Mouse (Mus musculus) liver, postnatal 0 days (tissue): Measurements from ENCODE around the gene Dnajc16. TPM values are rescaled to one million over a fixed set of nuclear protein-coding genes. Genes with fewer than 3 reads are reported as not detected.

Experiments used
- ATAC-seq: fragments of 200-750 bp; cut with Nextera tagmentation; 2 replicates; pipeline ENCODE4 v1.8.0; 2017; ENCODE audit warnings: mild to moderate bottlenecking, moderate library complexity
- DNase-seq: peaks from one replicate; pipeline ENCODE4 v3.0.0-alpha.2; 2016
- H3K27ac ChIP-seq: fragments of 300-500 bp; sonication (generic); 2 replicates; pipeline ENCODE4 v1.5.1; 2014; ENCODE audit warnings: antibody characterized with exemption, moderate library complexity, mild to moderate bottlenecking, low read depth
- H3K27me3 ChIP-seq: fragments of 300-500 bp; sonication (generic); 2 replicates; pipeline ENCODE4 v1.6.1; 2014; ENCODE audit warnings: low read length, control low read depth, mixed read lengths; ENCODE audit not compliant: insufficient read depth
- H3K36me3 ChIP-seq: fragments of 300-500 bp; sonication (generic); replicated peaks from 2 replicates; pipeline ENCODE4 v1.6.1; 2014; ENCODE audit warnings: mild to moderate bottlenecking, control low read depth, low read length, moderate library complexity, mixed read lengths; ENCODE audit not compliant: insufficient read depth
- H3K4me1 ChIP-seq: fragments of 300-500 bp; sonication (generic); 2 replicates; pipeline ENCODE4 v1.6.1; 2014; ENCODE audit warnings: antibody characterized with exemption, mild to moderate bottlenecking, control low read depth; ENCODE audit not compliant: insufficient read depth
- H3K4me2 ChIP-seq: fragments of 300-500 bp; sonication (generic); 2 replicates; pipeline ENCODE4 v1.6.1; 2014; ENCODE audit warnings: low read depth, mild to moderate bottlenecking, low read length, moderate library complexity, mixed read lengths
- H3K4me3 ChIP-seq: fragments of 300-500 bp; sonication (generic); 2 replicates; pipeline ENCODE4 v1.5.1; 2014; ENCODE audit warnings: low read depth, low read length
- H3K9ac ChIP-seq: fragments of 300-500 bp; sonication (generic); replicated peaks from 2 replicates; pipeline ENCODE4 v1.6.1; 2014; ENCODE audit warnings: mild to moderate bottlenecking, moderate library complexity
- H3K9me3 ChIP-seq: fragments of 300-500 bp; sonication (generic); 2 replicates; pipeline ENCODE4 v1.6.1; 2016; ENCODE audit warnings: mild to moderate bottlenecking, control low read depth, low read length, mixed read lengths
- CTCF ChIP-seq: sonication (generic); IDR thresholded peaks from 2 replicates; pipeline ENCODE4 v1.5.1; 2016; ENCODE audit warnings: antibody characterized with exemption, low read depth
- EP300 ChIP-seq: IDR thresholded peaks from 2 replicates; pipeline ENCODE4 v1.6.1; 2016; ENCODE audit warnings: antibody characterized with exemption, low read depth, mild to moderate bottlenecking
- WGBS: fragments of 180-500 bp; shearing (Covaris S2); extraction: QIAGEN DNeasy Blood & Tissue Kit; methylation state at CpG from one replicate; pipeline ENCODE4 v1.1.7; 2014; ENCODE audit not compliant: insufficient replicate concordance; 5-methylcytosine and 5-hydroxymethylcytosine counted together
- polyA plus RNA-seq: library from polyadenylated mRNA; unstranded; fragments of >200 nt; fragmentation: Nextera tagmentation; extraction: Ambion mirVana; gene quantifications from 2 replicates; pipeline ENCODE4 v1.2.1, GENCODE M21; 2015

Dnajc16 gene
- polyA plus RNA-seq, 1 experiment from 2014 or later = 2.7 TPM

DNA sequence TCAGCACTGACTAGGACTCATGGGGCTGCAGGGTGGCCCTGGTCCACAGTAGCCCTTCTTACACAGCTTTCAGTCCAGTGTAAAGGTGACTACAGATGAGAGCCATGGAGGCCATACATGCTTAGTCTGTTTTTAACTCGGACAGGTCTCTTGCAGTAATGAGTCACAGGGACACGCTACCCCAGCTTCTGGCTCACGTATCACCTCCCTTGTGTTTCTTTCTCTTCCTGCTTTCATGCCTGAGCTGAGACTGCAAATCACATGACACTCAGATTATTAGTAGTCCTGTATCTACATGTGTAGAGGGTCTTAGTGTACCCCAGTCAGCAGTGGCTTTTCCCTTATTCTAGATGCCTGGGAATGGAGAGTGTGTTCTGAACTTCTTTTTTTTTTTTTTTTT is 25.7 kb downstream of the Dnajc16 start:
- Histone ChIP-seq H3K27ac (no peak overlapping the region), H3K9ac (no peak overlapping the region), H3K9me3 (no peaks in the 10 kb centered on the region), H3K36me3 (peaks cover 51% of the 10 kb centered on the region), H3K4me2 (no peak overlapping the region), H3K4me1 (peaks cover 36% of the 10 kb centered on the region), H3K27me3 (no peaks in the 10 kb centered on the region), H3K4me3 (no peak overlapping the region)
- ATAC-seq (no peak), DNase-seq (no peak)
- TF ChIP-seq EP300 (no peak), CTCF (no peak)
- WGBS = 91% methylated on average over 3 of the region's 3 CpGs

DNA sequence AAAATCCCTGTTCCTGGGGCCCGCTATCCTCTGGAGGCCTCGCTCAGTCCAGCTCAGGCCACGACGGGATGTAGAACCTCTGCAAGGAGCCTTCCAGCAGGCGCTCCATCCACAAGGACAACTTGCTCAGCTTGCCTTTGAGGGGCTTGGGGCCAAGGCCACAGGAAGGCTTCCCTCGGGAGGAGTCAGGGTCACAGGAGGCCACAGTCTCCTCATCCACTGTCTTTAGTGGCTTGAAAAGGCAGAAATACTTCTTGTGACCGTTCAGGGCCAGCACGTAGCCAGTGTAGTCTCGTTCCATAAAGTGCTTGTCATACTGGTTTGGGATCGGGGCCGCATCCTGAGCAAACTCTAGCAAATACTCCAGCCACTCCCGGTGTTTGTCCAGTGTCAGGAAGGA is 27.3 kb downstream of the Dnajc16 start:
- H3K27ac ChIP-seq = no peak overlapping the region
- H3K36me3 ChIP-seq = peaks cover 51% of the 10 kb centered on the region
- H3K4me1 ChIP-seq = peaks cover 30% of the 10 kb centered on the region

DNA sequence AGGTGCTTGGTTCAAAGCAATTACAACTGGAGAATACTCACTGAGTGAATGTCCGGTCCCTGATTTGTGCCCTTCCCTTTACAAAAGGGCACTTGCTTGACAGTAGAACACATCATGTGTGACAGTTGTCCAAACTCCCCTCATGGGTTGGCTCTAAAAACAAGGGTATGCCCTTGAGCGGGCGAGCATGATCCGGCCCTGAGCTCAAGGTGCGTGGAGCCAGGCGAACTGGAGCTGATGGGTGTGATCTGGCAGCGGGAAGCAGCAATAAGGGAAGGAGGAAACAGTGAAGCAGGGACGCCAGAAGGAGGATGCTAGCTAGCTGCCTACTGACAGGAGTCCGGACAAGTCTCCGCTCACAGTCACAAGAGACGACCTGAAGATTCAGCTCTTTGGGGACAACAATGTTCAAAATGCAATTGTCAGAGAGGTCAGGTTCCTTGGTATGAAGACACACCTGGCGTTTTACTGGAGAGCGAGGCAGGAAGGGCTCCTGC is 28.6 kb downstream of the Dnajc16 start:
- DNase-seq = no peak
- H3K27ac ChIP-seq = peak overlapping the region; percentile 6; the same call in 1 of the 2 replicates

More for the DNA sequence above, 27.3 kb downstream of the Dnajc16 start:
- DNase-seq (no peak), ATAC-seq (no peak)
- Histone ChIP-seq H3K27me3 (no peaks in the 10 kb centered on the region), H3K4me3 (no peak overlapping the region), H3K9ac (no peak overlapping the region), H3K4me2 (no peak overlapping the region), H3K9me3 (no peaks in the 10 kb centered on the region)
- WGBS = 90% methylated on average over 12 of the region's 12 CpGs
- TF ChIP-seq EP300 (no peak), CTCF (no peak)

DNA sequence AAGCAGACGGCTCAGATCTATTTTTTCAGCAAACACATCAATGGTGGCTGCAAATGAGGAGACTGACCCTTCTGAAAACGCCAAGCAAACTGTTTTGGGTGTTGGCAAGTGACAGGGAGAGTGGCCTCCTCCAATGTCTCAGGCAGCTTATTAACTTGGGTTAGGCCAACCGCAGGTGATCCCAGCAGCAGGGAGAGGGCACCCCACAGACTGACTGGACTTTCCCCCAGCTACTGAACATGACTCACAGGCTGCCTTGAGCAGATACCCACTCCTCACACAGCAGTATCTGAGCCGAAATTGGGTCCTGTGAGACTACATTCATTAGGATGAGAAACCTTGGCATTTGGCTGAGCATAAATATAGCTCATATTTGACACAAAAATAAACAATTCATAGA is 29.8 kb downstream of the Dnajc16 start:
- TF ChIP-seq CTCF (no peak), EP300 (no peak)
- peaks cover 11% of the 10 kb centered on the region for H3K4me1 ChIP-seq
- 83% methylated on average over 4 of the region's 4 CpGs for WGBS
- H3K4me3 ChIP-seq = no peak overlapping the region
- no peaks in the 10 kb centered on the region for H3K27me3 ChIP-seq
- no peaks in the 10 kb centered on the region for H3K9me3 ChIP-seq
- DNase-seq (no peak), ATAC-seq (no peak)
- peak overlapping the region; percentile 3; the same call in 1 of the 2 replicates for H3K27ac ChIP-seq
- H3K9ac ChIP-seq = no peak overlapping the region
- no peak overlapping the region for H3K4me2 ChIP-seq
- H3K36me3 ChIP-seq = peaks cover 46% of the 10 kb centered on the region

More for the DNA sequence above, 28.6 kb downstream of the Dnajc16 start:
- Histone ChIP-seq H3K4me3 (no peak overlapping the region), H3K9ac (no peak overlapping the region), H3K9me3 (no peaks in the 10 kb centered on the region), H3K27me3 (no peaks in the 10 kb centered on the region), H3K36me3 (peaks cover 52% of the 10 kb centered on the region), H3K4me1 (peaks cover 21% of the 10 kb centered on the region), H3K4me2 (no peak overlapping the region)
- TF ChIP-seq EP300 (no peak), CTCF (no peak)
- ATAC-seq = no peak
- 89% methylated on average over 13 of the region's 13 CpGs for WGBS

DNA sequence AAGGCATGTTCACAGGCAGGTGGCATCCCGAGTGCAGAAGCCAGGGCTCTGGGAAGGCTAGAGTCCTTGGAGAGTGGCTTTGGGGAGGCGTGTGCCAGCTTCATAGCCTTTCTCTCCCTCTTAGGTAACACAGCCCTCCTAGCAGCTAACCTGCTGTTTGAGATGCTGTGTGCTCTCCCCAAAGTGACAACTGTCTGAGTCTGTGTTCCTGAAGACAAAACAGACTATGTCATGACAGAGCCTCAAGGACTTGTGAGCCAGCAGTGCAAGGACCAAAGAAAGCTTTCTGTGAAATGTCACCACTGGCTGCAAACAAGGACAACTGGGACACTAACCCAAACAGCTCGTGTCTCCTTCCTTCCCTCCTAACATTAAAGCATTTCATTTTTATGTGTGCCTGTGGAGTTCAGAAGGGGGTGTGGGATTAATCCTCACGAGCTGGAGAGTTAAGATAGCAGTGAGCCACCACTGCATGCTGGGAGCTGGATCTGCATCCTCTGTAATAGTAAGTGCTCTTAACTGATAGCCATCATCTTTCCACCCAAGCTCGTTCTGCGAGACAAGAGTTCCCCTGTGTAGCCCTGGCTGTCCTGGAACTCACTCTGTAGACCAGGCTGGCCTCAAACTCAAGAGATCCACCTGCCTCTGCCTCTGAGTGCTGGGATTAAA is 31.7 kb downstream of the Dnajc16 start:
- Histone ChIP-seq H3K9me3 (no peaks in the 10 kb centered on the region), H3K4me1 (peaks cover 11% of the 10 kb centered on the region), H3K9ac (no peak overlapping the region), H3K4me3 (no peak overlapping the region), H3K4me2 (no peak overlapping the region), H3K36me3 (peaks cover 31% of the 10 kb centered on the region), H3K27ac (peak overlapping the region; percentile 65), H3K27me3 (no peaks in the 10 kb centered on the region)
- peak; percentile 76 for TF ChIP-seq EP300
- no peak for TF ChIP-seq CTCF
- DNase-seq (no peak), ATAC-seq (peak; percentile 76)
- WGBS = 60% methylated on average over 6 of the region's 6 CpGs

DNA sequence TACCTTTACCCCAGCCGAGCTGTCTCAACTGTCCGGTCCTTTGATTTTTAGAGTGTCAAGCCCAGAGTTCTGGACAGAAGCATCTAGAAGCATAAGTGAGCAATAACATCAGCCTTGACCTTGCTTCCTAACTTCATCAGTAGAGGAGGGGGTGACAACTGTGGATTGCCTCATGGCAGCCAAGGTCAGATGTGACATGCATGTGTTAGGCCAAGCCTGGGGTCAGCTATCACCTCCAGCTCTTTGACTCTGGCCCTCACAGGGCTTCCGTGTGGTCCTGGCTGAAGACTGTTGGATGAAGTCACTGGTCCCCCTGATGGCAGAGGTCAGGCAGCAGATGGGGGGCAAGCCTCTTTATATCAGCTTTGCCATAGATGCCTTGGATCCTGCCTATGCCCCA is 33.6 kb downstream of the Dnajc16 start:
- TF ChIP-seq EP300 (no peak), CTCF (no peak)
- no peaks in the 10 kb centered on the region for H3K27me3 ChIP-seq
- no peak overlapping the region for H3K9ac ChIP-seq
- H3K36me3 ChIP-seq = peaks cover 14% of the 10 kb centered on the region
- no peak overlapping the region for H3K4me2 ChIP-seq
- whole genome bisulfite sequencing = 91% methylated on average over 3 of the region's 3 CpGs
- H3K27ac ChIP-seq = no peak overlapping the region
- DNase-seq (no peak), ATAC-seq (no peak)
- H3K4me3 ChIP-seq = no peak overlapping the region
- no peaks in the 10 kb centered on the region for H3K9me3 ChIP-seq
- peaks cover 15% of the 10 kb centered on the region for H3K4me1 ChIP-seq
